Mouse (Mus musculus) heart, postnatal 36 days (tissue): ENCODE data around the gene Krtap9-5. TPM values are rescaled to one million over a fixed set of nuclear protein-coding genes. Genes with fewer than 3 reads are reported as not detected.

Experiments used
- DNase-seq, 2 experiments: peaks; one replicate each; pipeline ENCODE4 v3.0.0; 2021 to 2022
- intact Hi-C: fragments of 180-260 bp; cut with DNase I; formaldehyde crosslinking; loops from one replicate; pipeline ENCODE4 v1.15.1; 2025
- total RNA-seq, 2 experiments: library from RNA; stranded (reverse); gene quantifications; 2 replicates each; pipeline ENCODE4 v1.2.3; 2021

Gene Krtap9-5
- not detected for total RNA-seq

DNA sequence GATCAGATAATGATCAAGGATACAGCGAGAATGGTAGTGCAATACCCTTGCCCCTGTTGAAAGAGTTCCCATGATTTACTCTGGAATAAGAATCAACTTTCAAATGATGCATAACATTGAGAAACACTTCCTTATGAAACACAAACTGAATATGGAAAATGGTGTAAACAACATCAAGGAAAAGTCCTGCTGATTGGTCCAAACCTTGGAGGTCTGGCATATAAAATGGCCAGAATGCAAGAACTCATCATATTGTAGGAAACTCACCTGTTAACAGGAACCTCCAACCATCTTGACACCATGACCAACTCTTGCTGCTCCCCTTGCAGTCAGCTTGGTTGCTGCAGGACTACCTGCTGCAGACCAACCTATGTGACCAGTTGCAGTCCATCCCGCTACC, at the start of gene Krtap9-5:
Krtap9-5 (plus strand) TSS at position 301 of the 400 bp plus-strand sequence.
- intact Hi-C loops = no loop called here
- DNase-seq = no peak

DNA sequence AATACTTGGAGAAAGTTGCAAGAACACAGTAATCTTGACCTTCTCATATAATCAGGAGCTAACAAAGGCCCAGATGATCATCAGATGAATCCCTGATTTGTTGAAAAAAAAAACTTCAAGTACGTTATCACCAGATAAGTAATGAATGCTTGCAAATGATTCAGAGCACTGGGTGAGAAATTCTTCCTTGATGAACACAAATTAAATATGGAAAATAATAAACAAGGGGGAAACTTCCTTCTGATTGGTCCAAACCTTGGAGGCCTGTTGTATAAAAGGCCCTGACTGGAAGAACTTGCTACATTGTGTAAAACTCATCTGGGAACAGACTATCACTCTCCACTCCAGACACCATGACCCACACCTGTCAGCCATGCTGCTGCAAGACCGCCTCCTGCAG, 40.7 kb upstream of the Krtap9-5 start, which contains the start of gene Krtap31-1:
Krtap31-1 (plus strand) TSS at position 301 of the 400 bp plus-strand sequence.
- no peak for DNase-seq
- intact Hi-C loops = no loop called here

DNA sequence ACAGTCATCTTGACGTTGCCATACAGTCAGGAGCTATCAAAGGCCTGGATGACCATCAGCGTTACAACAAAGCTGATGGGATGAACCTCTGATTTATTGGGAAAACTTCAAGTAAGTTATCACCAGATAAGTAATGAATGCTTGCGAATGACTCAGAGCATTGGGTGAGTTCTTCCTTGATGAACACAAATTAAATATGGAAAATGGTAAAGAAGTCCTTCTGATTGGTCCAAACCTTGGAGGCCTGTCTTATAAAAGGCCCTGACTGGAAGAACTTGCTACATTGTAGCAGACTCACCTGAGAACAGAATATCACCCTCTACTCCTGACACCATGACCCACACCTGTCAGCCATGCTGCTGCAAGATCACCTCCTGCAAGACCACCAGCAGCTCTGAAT, 33.8 kb upstream of the Krtap9-5 start, which contains the start of gene Gm11565:
Gm11565 (plus strand) TSS at position 301 of the 400 bp plus-strand sequence.
- intact Hi-C loops = no loop called here
- DNase-seq = no peak

DNA sequence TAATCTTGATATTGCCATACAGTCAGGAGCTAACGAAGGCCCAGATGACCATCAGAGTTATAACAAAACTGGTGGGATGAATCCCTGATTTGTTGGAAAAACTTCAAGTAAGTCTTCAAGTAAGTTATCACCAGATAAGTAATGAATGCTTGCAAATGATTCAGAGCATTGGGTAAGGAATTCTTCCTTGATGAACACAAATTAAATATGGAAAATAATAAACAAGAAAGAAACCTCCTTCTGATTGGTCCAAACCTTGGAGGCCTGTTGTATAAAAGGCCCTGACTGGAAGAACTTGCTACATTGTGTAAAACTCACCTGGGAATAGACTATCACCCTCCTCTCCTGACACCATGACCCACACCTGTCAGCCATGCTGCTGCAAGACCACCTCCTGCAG, 12.3 kb upstream of the Krtap9-5 start, which contains the start of gene Krtap31-2:
Krtap31-2 (plus strand) TSS at position 301 of the 400 bp plus-strand sequence.
- no peak for DNase-seq
- intact Hi-C loops = no loop called here

DNA sequence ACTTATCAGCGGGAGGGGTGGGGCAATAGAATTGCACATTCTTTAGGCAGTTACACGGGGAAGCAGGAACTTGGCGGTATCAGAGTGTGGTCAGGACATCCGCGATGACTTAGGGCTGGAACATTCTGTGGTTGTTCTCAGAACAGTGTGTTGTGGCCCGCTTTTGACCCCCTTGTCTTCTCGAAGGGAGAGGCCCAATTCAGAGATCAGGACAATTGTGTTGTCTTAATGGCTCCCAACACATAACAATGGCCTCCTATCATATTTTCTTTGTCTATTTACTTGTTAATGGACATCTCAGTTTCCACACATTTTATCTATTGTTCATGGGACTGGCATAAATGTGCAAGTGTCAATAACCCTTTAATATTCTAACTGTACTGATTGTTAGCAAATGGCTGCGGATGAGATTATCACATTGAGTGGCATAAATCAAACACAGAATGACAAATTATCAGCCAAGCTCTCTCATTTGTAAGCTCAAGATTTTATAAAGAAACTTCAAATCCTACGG, 10.5 kb upstream of the Krtap9-5 start:
- intact Hi-C loops = no loop called here
- DNase-seq = no peak

DNA sequence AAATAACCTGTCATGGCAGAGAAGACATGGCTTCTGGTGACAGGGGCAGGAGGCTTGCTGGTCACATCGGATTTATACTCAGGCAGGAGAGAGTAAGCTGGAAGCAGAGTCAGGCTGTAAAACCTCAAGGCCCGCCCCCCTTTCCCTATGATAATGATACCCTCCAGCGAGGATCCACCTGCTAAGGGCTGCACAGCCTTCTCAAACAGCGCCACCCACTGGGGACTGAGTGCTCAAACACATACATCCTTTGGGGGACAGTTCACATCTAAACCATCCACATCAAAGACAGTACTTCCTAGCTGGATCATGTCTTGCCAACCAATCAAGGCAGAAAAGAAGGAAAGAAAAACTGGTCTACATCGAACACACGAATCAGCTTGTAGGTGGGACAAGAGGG, 15.9 kb downstream of the Krtap9-5 start:
- intact Hi-C loops = no loop called here
- DNase-seq = no peak

DNA sequence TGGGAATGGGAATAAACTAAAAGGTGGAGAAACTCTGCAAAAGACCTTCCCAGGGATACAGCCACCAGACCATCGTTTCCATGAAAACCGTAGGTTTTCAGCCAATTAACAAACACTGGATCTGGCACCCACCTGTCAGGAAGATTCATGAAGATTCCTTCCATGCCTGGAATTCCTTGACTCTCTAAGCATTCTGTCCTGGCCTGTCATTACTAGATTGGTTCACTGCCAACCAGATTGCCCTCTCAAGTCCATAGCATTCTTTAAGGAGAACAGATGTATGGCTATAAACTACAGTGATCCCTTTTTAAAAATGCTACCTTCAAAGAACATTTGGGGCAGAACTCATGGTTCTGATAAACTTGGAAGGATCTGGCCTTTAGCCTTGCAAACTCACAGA, 17.7 kb downstream of the Krtap9-5 start:
- intact Hi-C loops = no loop called here

DNA sequence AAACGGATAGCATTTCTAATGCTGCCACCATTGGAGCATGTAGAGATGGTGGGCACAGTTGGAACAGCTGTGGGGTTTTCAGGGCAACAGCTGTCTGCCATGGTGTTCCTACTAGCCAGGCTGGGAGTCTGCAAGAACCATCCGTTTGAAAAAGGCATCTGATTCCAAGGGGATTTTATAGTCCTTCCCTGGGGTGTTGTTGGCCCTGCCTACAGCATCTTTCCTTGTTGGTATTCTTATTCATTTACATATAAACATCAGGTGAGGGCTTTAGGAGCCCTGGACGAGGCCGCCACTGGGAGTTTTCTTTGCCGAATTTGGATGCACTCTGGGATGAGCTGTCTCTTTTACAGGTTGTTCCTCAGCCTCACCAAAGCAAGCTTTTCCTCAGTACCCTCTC, 30.7 kb downstream of the Krtap9-5 start, which contains the start of gene Krtap29-1:
Krtap29-1 (minus strand) TSS at position 101 of the 400 bp plus-strand sequence.
- no peak for DNase-seq

More for the DNA sequence above, 17.7 kb downstream of the Krtap9-5 start:
- DNase-seq = no peak

DNA sequence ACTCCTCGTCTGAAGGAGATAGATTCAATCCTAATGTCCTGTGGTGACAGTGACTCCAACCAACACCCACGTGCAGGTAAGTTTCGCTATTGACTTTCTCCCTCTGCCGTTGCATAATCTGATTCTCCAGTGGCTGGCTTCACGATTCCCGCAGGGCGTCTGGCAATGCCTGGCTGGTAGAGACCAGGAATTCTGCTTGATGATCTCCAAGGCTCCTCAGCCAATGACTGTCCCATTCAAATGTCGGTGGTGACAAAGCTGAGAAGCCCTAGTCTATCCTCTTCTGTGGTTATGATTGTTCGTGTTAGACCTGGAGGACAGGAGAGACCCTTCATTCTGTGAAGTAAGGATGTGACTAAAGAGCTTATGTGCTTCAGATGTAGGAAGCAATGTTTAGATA, 34.5 kb downstream of the Krtap9-5 start:
- no peak for DNase-seq

More for the DNA sequence above, 30.7 kb downstream of the Krtap9-5 start, which contains the start of gene Krtap29-1:
- intact Hi-C loops = no loop called here

DNA sequence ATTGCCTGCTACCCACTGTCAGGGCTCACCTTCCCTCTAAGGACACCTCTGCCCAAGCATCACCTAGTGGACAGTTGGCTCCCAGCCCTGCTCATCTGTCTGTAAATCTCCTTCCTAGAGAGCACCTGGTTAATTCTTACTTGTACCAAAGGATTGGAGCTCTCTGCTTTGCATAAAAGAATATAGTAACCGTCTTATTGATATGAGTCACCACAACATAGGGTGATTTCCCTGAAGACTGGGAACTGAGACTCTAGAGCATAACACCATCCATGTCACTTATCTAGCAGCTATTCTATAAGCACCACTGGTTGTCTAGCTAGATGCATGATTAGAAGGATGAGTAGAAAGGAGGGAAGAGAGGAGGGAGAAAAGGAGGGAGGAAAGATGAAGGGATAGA, 35.2 kb downstream of the Krtap9-5 start:
- intact Hi-C loops = no loop called here
- DNase-seq = no peak

More for the DNA sequence above, 34.5 kb downstream of the Krtap9-5 start:
- intact Hi-C loops = no loop called here

DNA sequence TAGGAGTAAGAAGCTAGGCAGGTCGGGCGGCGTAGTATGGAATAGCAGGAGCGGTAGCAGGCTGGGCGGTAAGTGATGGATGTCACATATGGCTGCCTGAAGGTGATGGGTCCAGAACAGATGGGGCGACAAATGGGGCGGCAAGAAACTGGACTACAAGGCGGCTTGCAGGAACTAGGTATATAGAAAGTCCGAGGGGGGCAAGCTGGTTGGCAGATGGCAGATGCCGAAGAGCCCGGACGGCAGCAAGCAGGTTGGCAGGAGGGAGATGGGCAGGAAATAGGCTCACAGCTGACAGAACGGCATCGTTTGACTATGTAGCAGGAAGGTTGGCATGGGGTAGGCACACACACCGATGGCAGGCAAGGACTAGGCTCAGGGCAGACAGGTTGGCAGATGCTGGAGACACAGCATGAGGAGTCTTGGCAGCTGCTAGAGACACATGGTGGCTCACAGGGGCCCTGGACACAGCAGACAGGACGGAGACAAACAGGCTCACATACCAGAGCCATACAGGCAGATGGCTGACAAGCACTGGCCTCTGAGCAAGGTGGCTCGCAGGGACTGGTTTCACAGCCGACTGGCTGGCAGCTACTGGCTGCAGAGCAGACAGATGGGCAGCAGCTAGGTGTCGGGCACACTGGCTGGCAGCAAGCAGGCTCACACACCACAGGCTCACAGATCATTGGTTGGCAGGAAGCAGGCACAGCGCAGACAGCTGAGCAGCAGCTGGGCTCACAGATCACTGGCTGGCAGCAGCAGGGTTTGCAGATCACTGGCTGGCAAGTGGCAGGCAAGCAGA, 37.2 kb downstream of the Krtap9-5 start:
- DNase-seq = no peak

DNA sequence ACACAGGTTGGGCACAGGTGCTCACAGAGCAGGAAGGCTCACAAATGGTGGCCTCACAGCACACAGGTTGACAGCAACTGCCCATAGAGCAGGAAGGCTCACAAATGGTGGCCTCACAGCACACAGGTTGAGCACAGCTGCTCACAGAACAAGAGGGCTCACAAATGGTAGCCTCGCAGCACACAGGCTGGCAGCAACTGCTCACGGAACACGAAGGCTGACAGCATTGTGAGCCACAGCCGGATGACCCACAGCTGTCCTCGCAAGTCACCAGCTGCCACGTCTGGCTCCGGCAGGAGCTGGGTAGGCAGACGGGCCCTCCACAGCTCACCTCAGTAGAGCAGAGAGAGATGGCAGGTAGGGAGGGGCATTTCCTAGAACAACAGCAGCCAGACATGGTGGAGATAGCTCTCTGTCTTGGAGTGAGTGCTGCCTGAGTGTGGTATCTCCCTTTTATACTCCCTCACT, 37.9 kb downstream of the Krtap9-5 start, which contains the start of gene Krtap16-1:
Krtap16-1 (minus strand) TSS at position 418 of the 468 bp plus-strand sequence.
- intact Hi-C loops = no loop called here
- no peak for DNase-seq

More for the DNA sequence above, 37.2 kb downstream of the Krtap9-5 start:
- intact Hi-C loops = no loop called here

DNA sequence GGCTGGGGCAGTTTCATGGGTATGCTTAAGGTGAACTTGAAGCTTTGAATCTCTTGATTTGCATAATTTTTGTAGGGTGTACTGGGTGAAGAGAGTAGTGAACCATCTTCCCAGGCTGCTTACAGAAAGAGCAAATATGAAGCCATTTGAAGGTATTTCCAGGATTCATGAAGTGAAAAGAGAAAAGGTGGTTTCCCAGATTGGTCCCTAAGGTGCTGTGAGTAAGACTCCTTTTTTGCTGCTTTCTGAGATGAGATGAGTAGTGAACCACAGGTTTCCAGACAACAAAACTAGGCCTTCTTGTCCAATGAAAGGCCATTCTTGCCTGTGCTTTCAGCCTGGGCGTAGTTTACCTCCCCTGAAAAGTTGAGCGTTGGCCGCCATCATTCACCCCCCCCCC, 40.3 kb downstream of the Krtap9-5 start:
- intact Hi-C loops = no loop called here
- no peak for DNase-seq

DNA sequence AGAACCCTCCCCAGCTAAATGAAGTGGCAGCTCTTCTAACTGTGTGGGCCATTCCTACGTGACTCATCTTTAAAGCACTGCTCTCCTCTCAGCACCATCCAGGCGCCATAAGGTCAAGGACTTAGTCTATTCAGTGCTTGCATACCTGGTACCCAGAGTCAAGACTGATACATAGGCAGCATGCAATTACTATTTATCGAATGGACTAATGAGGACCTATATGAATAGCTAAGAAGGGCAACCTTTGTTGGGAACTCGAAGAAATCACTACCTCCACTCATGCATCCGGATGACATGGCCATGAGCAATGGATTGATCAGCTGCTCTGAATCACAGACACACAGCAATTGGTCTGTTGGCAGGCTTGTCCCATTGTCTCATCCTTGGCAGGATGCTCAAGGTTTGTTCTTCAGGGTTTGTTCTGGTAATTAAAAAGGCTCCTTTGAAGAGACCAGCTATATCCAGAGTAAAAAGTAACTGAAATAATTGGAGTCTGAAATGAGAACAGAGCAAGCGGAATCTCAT, 41.7 kb downstream of the Krtap9-5 start:
- no peak for DNase-seq
- intact Hi-C loops = no loop called here

DNA sequence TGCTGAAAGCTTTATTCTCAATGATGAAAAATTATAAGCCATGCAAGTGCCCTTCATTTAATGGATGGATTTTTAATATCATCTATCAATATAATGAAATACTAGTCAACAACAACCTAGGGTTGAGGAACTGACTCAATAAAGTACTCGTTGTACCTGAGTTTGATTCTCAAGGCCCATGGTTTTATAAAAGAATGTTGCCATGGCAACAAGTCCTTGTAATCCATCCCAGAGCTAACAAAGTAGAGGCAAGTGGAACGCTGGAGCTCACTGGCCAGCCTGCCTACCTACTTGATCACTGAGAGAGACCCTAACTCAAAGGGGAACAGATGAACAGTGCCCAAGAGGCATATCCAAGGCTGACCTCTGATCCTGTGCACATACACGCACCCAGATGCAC, 42.3 kb downstream of the Krtap9-5 start:
- intact Hi-C loops = no loop called here
- DNase-seq = no peak

DNA sequence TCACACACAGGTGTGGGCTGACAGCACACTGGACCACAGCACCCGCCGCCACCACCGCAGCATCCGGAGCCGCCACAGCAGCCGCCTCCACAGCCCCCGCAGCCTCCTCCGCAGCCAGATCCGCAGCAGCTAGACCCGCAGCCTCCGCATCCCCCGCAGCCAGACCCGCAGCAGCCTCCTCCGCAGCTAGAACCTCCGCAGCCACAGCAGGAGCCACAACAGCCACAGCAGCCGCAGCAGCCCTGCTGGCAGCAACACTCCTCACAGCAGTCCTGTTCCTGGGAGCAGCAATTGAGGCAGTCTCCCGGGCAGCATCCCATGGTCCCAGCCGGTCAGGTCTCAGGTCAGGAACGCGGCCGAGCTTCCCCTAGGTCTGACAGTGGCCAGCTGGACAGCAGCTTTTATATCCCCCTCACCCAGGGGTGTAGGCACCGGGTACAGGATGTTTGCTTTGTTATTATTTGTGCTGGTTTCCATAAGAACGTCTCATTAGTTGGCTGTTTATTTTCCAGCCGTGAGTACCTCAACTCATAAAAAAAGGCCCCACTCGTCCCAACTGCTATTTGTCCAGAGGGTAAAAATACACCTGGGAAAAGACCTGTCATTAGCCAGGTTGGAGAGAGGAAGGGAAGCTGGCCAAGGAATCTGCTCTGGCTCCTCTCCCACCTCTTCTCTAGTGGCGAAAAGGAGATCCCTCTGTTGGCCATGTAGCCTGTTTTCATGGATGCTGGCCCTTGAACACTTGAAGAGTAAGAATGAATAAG, 45.5 kb downstream of the Krtap9-5 start, which contains the start of gene Krtap17-1:
Krtap17-1 (minus strand) TSS at position 375 of the 764 bp plus-strand sequence.
- DNase-seq = no peak

DNA sequence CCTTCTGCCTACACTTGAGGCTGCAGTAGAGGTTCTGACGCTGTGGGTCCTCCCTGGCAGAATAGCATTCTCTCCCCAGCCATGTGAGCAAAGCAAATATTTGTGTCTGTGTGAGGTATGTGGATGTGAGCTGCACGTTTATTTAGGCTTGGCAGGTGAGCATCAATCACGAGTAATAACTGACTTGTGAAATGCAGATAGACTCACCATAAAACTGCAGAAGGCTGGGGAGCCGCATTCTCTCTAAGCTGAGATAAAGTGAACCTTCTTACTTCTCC, 46.0 kb downstream of the Krtap9-5 start:
- intact Hi-C loops = no loop called here
- DNase-seq = no peak

More for the DNA sequence above, 45.5 kb downstream of the Krtap9-5 start, which contains the start of gene Krtap17-1:
- intact Hi-C loops = no loop called here

DNA sequence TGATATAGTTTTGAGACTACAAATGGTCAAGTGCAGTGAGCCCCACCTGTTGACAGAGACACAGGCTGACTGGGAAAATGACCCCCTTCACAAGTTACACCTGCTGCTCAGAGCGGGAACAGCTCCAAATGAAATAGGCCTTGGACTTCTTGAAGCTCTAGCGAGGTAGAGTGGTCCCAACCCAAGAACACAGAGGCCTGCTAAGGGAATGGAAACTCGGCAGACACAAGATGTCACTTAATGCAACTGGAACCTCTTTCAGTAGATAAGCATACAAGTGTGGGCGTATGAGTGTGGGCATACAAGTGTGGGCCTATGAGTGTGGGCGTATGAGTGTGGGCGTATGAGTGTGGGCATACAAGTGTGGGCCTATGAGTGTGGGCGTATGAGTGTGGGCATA, 50.8 kb downstream of the Krtap9-5 start:
- DNase-seq = no peak
- intact Hi-C loops = no loop called here
